Mouse (Mus musculus): ENCODE results near the gene Cib2. TPM values are rescaled to one million over a fixed set of nuclear protein-coding genes. Genes with fewer than 3 reads are reported as not detected.
"Not testable (repeated sequence)": the region's sequence is repeated elsewhere in the genome, so short reads cannot be mapped to it uniquely, and the experiment has no call there.

Gene Cib2
- polyA plus RNA-seq, 1 experiment, result 3.0 TPM

DNA sequence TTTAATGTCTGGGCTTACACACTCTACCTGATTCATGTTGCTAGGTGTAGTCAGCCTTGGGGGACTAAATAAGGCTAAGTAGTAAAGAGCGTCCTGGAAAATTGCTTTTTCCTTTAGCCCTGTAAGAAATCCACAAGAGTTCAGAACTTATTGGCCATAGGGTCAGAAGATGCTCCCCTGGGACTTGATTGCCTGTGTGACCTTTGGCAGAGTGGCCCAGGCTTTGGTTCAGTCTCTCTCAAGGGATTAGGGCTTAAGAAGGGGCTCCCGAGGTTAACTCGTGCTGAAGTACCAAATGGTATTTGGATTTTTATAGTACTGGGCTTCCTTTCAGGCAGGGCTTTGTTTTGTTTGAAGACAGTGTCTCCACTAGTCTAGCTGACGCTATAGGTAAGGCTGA is 27.8 kb upstream of the Cib2 start:
- Histone ChIP-seq H3K36me3 (ENCODE audit: control insufficient read depth, insufficient read depth, low read length) (peaks cover 8% of the 10 kb centered on the region), H3K4me3 (ENCODE audit: extremely low read depth, insufficient read depth, insufficient read length) (no peak overlapping the region), H3K4me1 (ENCODE audit: control insufficient read depth, insufficient read depth, insufficient read length) (peaks cover 4% of the 10 kb centered on the region), H3K27ac (ENCODE audit: insufficient read depth, low read length) (no peak overlapping the region), H3K27me3 (ENCODE audit: control insufficient read depth, insufficient read depth, low read length) (no peaks in the 10 kb centered on the region)
- DNase-seq (ENCODE audit: low read depth in 1 of 2, low spot score in 2 of 2), result no peak
- TF ChIP-seq POLR2A (IDR thresholded peaks at IDR 0.05; ENCODE audit: low read depth, low read length) (no peak), CTCF (IDR thresholded peaks at IDR 0.05; ENCODE audit: extremely low read depth, insufficient read depth, insufficient read length, insufficient replicate concordance) (no peak)
- 83% methylated on average over 4 of the region's 4 CpGs for WGBS

GRCm38 (mm10) chr9:54586199-54587061 is 26.4 kb upstream of the Cib2 start, which contains the start of gene Idh3a:
Gene Idh3a, plus strand, starts transcription at chr9:54586334.
- DNase-seq (ENCODE audit: low read depth in 1 of 2, low spot score in 2 of 2), result peak; percentile 90 to 98
- H3K4me3 ChIP-seq (ENCODE audit: extremely low read depth, insufficient read depth, insufficient read length), result peak within 1 kb of the TSS; percentile 92
- H3K4me1 ChIP-seq (ENCODE audit: control insufficient read depth, insufficient read depth, insufficient read length), result peaks cover 4% of the 10 kb centered on the region
- TF ChIP-seq CTCF (IDR thresholded peaks at IDR 0.05; ENCODE audit: extremely low read depth, insufficient read depth, insufficient read length, insufficient replicate concordance) (no peak), POLR2A (IDR thresholded peaks at IDR 0.05; ENCODE audit: low read depth, low read length) (peak; percentile 28; the same call in 1 of the 2 replicates)
- under 1% methylated on average over 72 of the region's 73 CpGs for WGBS
- H3K27ac ChIP-seq (ENCODE audit: insufficient read depth, low read length), result peak within 1 kb of the TSS; percentile 28; the same call in 1 of the 2 replicates
- H3K27me3 ChIP-seq (ENCODE audit: control insufficient read depth, insufficient read depth, low read length), result no peaks in the 10 kb centered on the region
- peaks cover 2% of the 10 kb centered on the region for H3K36me3 ChIP-seq (ENCODE audit: control insufficient read depth, insufficient read depth, low read length)

GRCm38 (mm10) chr9:54585839-54586198 is 25.8 kb upstream of the Cib2 start:
- H3K27me3 ChIP-seq (ENCODE audit: control insufficient read depth, insufficient read depth, low read length), result no peaks in the 10 kb centered on the region
- DNase-seq (ENCODE audit: low read depth in 1 of 2, low spot score in 2 of 2), result no peak
- 31% methylated on average over 5 of the region's 5 CpGs for WGBS
- TF ChIP-seq POLR2A (IDR thresholded peaks at IDR 0.05; ENCODE audit: low read depth, low read length) (no peak), CTCF (IDR thresholded peaks at IDR 0.05; ENCODE audit: extremely low read depth, insufficient read depth, insufficient read length, insufficient replicate concordance) (no peak)
- H3K4me3 ChIP-seq (ENCODE audit: extremely low read depth, insufficient read depth, insufficient read length), result no peak overlapping the region
- H3K27ac ChIP-seq (ENCODE audit: insufficient read depth, low read length), result no peak overlapping the region
- H3K4me1 ChIP-seq (ENCODE audit: control insufficient read depth, insufficient read depth, insufficient read length), result peaks cover 4% of the 10 kb centered on the region
- peaks cover 2% of the 10 kb centered on the region for H3K36me3 ChIP-seq (ENCODE audit: control insufficient read depth, insufficient read depth, low read length)

DNA sequence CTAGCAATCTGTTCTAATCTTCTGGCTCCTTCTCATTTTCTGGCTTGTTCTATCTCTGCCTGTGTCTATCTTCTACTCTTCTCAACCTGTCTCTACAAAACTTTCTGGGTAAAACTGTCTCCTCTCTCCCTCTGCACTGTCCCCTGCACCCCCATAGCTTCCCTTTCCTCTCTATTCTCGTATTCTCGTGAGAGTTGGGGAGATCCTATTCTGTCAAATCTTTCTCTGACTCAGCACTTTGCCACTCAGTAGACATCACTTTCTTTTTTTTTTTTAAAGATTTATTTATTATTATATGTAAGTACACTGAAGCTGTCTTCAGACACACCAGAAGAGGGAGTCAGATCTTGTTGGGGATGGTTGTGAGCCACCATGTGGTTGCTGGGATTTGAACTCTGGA is 24.1 kb upstream of the Cib2 start:
- not testable (repeated sequence) for H3K4me1 ChIP-seq (ENCODE audit: control insufficient read depth, insufficient read depth, insufficient read length); H3K27me3 ChIP-seq (ENCODE audit: control insufficient read depth, insufficient read depth, low read length); H3K27ac ChIP-seq (ENCODE audit: insufficient read depth, low read length); DNase-seq (ENCODE audit: low read depth in 1 of 2, low spot score in 2 of 2); H3K4me3 ChIP-seq (ENCODE audit: extremely low read depth, insufficient read depth, insufficient read length); H3K36me3 ChIP-seq (ENCODE audit: control insufficient read depth, insufficient read depth, low read length)
- WGBS, result 58% methylated on average over 2 of the region's 2 CpGs

GRCm38 (mm10) chr9:54583712-54584111 is 23.7 kb upstream of the Cib2 start:
- peaks cover 4% of the 10 kb centered on the region for H3K4me1 ChIP-seq (ENCODE audit: control insufficient read depth, insufficient read depth, insufficient read length)
- 67% methylated on average over 1 of the region's 1 CpGs for WGBS
- no peak overlapping the region for H3K4me3 ChIP-seq (ENCODE audit: extremely low read depth, insufficient read depth, insufficient read length)
- no peak overlapping the region for H3K27ac ChIP-seq (ENCODE audit: insufficient read depth, low read length)
- no peak for DNase-seq (ENCODE audit: low read depth in 1 of 2, low spot score in 2 of 2)
- no peaks in the 10 kb centered on the region for H3K36me3 ChIP-seq (ENCODE audit: control insufficient read depth, insufficient read depth, low read length)
- no peaks in the 10 kb centered on the region for H3K27me3 ChIP-seq (ENCODE audit: control insufficient read depth, insufficient read depth, low read length)
- no peak for TF ChIP-seq CTCF (IDR thresholded peaks at IDR 0.05; ENCODE audit: extremely low read depth, insufficient read depth, insufficient read length, insufficient replicate concordance)
- TF ChIP-seq POLR2A (IDR thresholded peaks at IDR 0.05; ENCODE audit: low read depth, low read length), result no peak

DNA sequence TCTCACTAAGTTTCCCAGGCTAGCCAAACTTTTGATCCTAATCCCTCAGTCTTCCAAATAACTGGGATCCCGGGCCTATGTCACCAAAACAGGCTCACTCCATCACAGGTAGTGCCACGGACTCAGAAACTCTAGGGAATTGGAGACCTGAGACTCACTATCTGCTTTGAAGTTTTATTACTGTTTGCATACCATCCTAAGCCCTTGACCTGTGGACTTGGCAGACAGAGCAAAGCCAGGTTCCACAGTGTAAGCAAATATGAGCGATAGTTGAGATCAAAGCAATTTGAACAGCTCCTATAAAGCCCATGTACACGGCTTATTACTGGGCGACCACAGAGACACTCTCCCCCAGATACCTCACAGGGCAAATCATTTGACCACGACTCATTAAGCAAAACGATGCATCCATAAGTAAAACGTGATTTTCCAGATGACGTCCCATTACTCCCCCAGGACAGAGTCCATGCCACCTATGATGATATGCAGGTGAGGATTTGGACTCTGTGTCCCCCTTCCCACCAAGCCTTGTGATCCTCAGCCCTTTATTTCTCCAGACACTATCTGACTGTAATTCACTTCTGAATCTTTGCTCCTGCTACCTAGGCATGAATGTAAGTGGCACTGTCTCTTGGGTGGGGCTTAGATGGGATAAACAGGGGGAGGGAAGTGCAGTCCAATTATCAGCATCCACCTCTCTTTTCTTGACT is 11.3 kb upstream of the Cib2 start:
- TF ChIP-seq CTCF (IDR thresholded peaks at IDR 0.05; ENCODE audit: extremely low read depth, insufficient read depth, insufficient read length, insufficient replicate concordance), result no peak
- no peak for TF ChIP-seq POLR2A (IDR thresholded peaks at IDR 0.05; ENCODE audit: low read depth, low read length)
- H3K36me3 ChIP-seq (ENCODE audit: control insufficient read depth, insufficient read depth, low read length), result no peaks in the 10 kb centered on the region
- no peak for DNase-seq (ENCODE audit: low read depth in 1 of 2, low spot score in 2 of 2)
- no peak overlapping the region for H3K4me3 ChIP-seq (ENCODE audit: extremely low read depth, insufficient read depth, insufficient read length)
- no peaks in the 10 kb centered on the region for H3K4me1 ChIP-seq (ENCODE audit: control insufficient read depth, insufficient read depth, insufficient read length)
- H3K27me3 ChIP-seq (ENCODE audit: control insufficient read depth, insufficient read depth, low read length), result no peaks in the 10 kb centered on the region
- 85% methylated on average over 9 of the region's 9 CpGs for WGBS
- H3K27ac ChIP-seq (ENCODE audit: insufficient read depth, low read length), result no peak overlapping the region

GRCm38 (mm10) chr9:54568732-54569131 is 8.7 kb upstream of the Cib2 start:
- no peak overlapping the region for H3K27ac ChIP-seq (ENCODE audit: insufficient read depth, low read length)
- H3K4me1 ChIP-seq (ENCODE audit: control insufficient read depth, insufficient read depth, insufficient read length), result no peaks in the 10 kb centered on the region
- DNase-seq (ENCODE audit: low read depth in 1 of 2, low spot score in 2 of 2), result no peak
- 80% methylated on average over 2 of the region's 2 CpGs for WGBS
- no peak for TF ChIP-seq POLR2A (IDR thresholded peaks at IDR 0.05; ENCODE audit: low read depth, low read length)
- no peak for TF ChIP-seq CTCF (IDR thresholded peaks at IDR 0.05; ENCODE audit: extremely low read depth, insufficient read depth, insufficient read length, insufficient replicate concordance)
- no peak overlapping the region for H3K4me3 ChIP-seq (ENCODE audit: extremely low read depth, insufficient read depth, insufficient read length)
- H3K36me3 ChIP-seq (ENCODE audit: control insufficient read depth, insufficient read depth, low read length), result no peaks in the 10 kb centered on the region
- H3K27me3 ChIP-seq (ENCODE audit: control insufficient read depth, insufficient read depth, low read length), result no peaks in the 10 kb centered on the region

Data from spleen, adult 2 months (tissue).